ENCODE assay signal across 8 mouse cellular contexts in the genomic region with DNA sequence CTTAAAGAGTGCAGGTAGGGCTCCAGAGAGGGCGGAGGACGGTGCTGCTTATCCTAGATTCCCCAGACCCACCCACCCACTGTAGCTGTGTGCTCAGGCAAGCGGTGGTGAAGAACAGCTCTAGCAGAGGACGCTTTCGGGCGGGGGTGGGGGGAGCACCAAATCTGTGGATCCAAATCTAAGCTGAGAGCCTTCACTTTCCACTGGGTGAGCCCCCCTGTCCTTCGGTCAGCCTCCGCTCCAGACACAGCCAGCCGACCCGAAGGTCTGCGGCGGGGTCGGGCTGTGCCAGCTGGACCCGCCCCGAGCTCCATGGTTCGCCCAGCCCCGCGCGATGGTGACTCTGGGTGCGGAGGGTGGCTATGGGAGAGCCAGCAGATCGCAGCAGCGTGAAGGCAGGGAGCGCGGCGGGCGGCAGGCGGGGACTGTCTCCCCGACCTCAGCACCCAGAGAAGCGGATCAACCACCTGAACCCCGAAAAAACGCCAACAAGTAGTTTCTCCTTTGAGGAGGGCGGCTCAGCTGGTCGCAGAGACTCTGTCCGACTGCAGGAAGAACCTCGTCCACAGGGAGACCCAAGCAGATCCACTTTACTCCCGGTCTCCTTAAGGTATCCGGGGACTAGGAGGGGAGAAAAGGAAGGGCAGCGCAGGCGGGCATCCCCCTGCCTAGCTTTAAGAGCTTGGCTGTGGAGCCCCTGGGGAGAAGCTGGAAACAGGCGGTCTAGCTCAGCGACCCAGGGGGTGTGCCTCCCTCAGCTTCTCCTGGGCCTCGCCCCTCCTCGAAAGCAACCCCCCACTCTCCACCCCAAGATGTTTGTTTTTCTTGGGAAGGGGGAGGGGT. TPM values are rescaled to one million over a fixed set of nuclear protein-coding genes. Genes with fewer than 3 reads are reported as not detected.
DNase-seq lines count a peak whose midpoint lies in the region; ATAC-seq and TF ChIP-seq lines count a peak whose summit lies in the region.

No protein-coding gene starts in this region.

- peaks cover 9% of the 10 kb centered on the region for H3K27me3 ChIP-seq in ES-Bruce4 (ENCODE audit: control insufficient read depth, insufficient read depth, low read length, poor library complexity, severe bottlenecking)
- H3K27me3 ChIP-seq in embryonic facial prominence, embryonic 14.5 days (replicated peaks; ENCODE audit: control insufficient read depth, insufficient read depth, low read length) = peaks cover 43% of the 10 kb centered on the region
- no peaks in the 10 kb centered on the region for H3K27me3 ChIP-seq in hindbrain, postnatal 0 days (ENCODE audit: insufficient read depth, low read length)
- H3K27me3 ChIP-seq in limb, embryonic 15.5 days = peaks cover 61% of the 10 kb centered on the region
- peaks cover 36% of the 10 kb centered on the region for H3K27me3 ChIP-seq in neural tube, embryonic 12.5 days (replicated peaks)

- TF ChIP-seq CTCF in ES-Bruce4 (IDR thresholded peaks at IDR 0.05; ENCODE audit: low read depth, low read length) = no peak
- peak; percentile 2; the same call in 1 of the 2 replicates for TF ChIP-seq CTCF in hindbrain, postnatal 0 days (IDR thresholded peaks at IDR 0.05; ENCODE audit: low read depth)

- 0 out of 2 replicates have a peak, but pooled peaks have one; percentile 41 for ATAC-seq in cerebellum, adult (ENCODE audit: insufficient number of reproducible peaks, low FRiP score, low TSS enrichment)
- peak; percentile 70 for ATAC-seq in embryonic facial prominence, embryonic 14.5 days (ENCODE audit: low read depth)
- peak; percentile 81 for ATAC-seq in hindbrain, postnatal 0 days
- no peak for ATAC-seq in limb, embryonic 15.5 days (ENCODE audit: insufficient number of reproducible peaks, low FRiP score, low TSS enrichment, low read depth)
- peak; percentile 80 for ATAC-seq in neural tube, embryonic 12.5 days (ENCODE audit: low FRiP score, low read depth)

- H3K27ac ChIP-seq in ES-Bruce4 (ENCODE audit: insufficient read depth, low read length) = no peak overlapping the region
- H3K27ac ChIP-seq in embryonic facial prominence, embryonic 14.5 days (replicated peaks; ENCODE audit: low read depth, low read length) = no peak overlapping the region
- H3K27ac ChIP-seq in hindbrain, postnatal 0 days = peak overlapping the region; percentile 41
- H3K27ac ChIP-seq in limb, embryonic 15.5 days = no peak overlapping the region
- no peak overlapping the region for H3K27ac ChIP-seq in neural tube, embryonic 12.5 days

- no peaks in the 10 kb centered on the region for H3K9me3 ChIP-seq in ES-Bruce4 (replicated peaks; ENCODE audit: control insufficient read depth, insufficient read depth, low read length, poor library complexity, severe bottlenecking)
- no peaks in the 10 kb centered on the region for H3K9me3 ChIP-seq in embryonic facial prominence, embryonic 14.5 days (ENCODE audit: control insufficient read depth, low read length)
- no peaks in the 10 kb centered on the region for H3K9me3 ChIP-seq in hindbrain, postnatal 0 days (ENCODE audit: low read length)
- H3K9me3 ChIP-seq in limb, embryonic 15.5 days = no peaks in the 10 kb centered on the region
- no peaks in the 10 kb centered on the region for H3K9me3 ChIP-seq in neural tube, embryonic 12.5 days

- H3K4me1 ChIP-seq in ES-Bruce4 (ENCODE audit: control insufficient read depth, insufficient read depth, low read length) = no peaks in the 10 kb centered on the region
- H3K4me1 ChIP-seq in embryonic facial prominence, embryonic 14.5 days (ENCODE audit: control insufficient read depth, insufficient read depth, low read length) = peaks cover 9% of the 10 kb centered on the region; the same call in 1 of the 2 replicates
- peaks cover 5% of the 10 kb centered on the region; the same call in 1 of the 2 replicates for H3K4me1 ChIP-seq in hindbrain, postnatal 0 days (ENCODE audit: insufficient read depth, low read length)
- H3K4me1 ChIP-seq in limb, embryonic 15.5 days = peaks cover 23% of the 10 kb centered on the region
- H3K4me1 ChIP-seq in neural tube, embryonic 12.5 days = peaks cover 18% of the 10 kb centered on the region

- H3K36me3 ChIP-seq in ES-Bruce4 (ENCODE audit: control insufficient read depth, insufficient read depth, low read length, poor library complexity, severe bottlenecking) = no peaks in the 10 kb centered on the region
- H3K36me3 ChIP-seq in embryonic facial prominence, embryonic 14.5 days (ENCODE audit: control insufficient read depth, insufficient read depth, low read length) = no peaks in the 10 kb centered on the region
- H3K36me3 ChIP-seq in hindbrain, postnatal 0 days (ENCODE audit: insufficient read depth, low read length) = no peaks in the 10 kb centered on the region
- no peaks in the 10 kb centered on the region for H3K36me3 ChIP-seq in limb, embryonic 15.5 days
- no peaks in the 10 kb centered on the region for H3K36me3 ChIP-seq in neural tube, embryonic 12.5 days

- H3K4me3 ChIP-seq in ES-Bruce4 (ENCODE audit: low read depth, low read length) = peak overlapping the region; percentile 55
- H3K4me3 ChIP-seq in embryonic facial prominence, embryonic 14.5 days (ENCODE audit: low read depth, low read length) = peak overlapping the region; percentile 52
- peak overlapping the region; percentile 65 for H3K4me3 ChIP-seq in hindbrain, postnatal 0 days (ENCODE audit: low read length)
- H3K4me3 ChIP-seq in limb, embryonic 15.5 days = peak overlapping the region; percentile 44
- peak overlapping the region; percentile 49 for H3K4me3 ChIP-seq in neural tube, embryonic 12.5 days

- under 1% methylated on average over 29 of the region's 43 CpGs for WGBS in embryonic facial prominence, embryonic 14.5 days
- 1% methylated on average over 43 of the region's 43 CpGs for WGBS in hindbrain, postnatal 0 days
- WGBS in limb, embryonic 15.5 days = under 1% methylated on average over 43 of the region's 43 CpGs
- 2% methylated on average over 43 of the region's 43 CpGs for WGBS in neural tube, embryonic 12.5 days

- no peak for TF ChIP-seq EP300 in ES-Bruce4 (IDR thresholded peaks at IDR 0.05; ENCODE audit: insufficient read depth, low read depth, low read length)

- H3K9ac ChIP-seq in ES-Bruce4 (ENCODE audit: low read depth, poor library complexity, severe bottlenecking) = peak overlapping the region; percentile 36
- H3K9ac ChIP-seq in embryonic facial prominence, embryonic 14.5 days (ENCODE audit: low read depth, low read length) = peak overlapping the region; percentile 64
- H3K9ac ChIP-seq in hindbrain, postnatal 0 days (replicated peaks; ENCODE audit: low read length) = peak overlapping the region; percentile 67
- peak overlapping the region; percentile 21; the same call in 1 of the 2 replicates for H3K9ac ChIP-seq in limb, embryonic 15.5 days
- peak overlapping the region; percentile 55 for H3K9ac ChIP-seq in neural tube, embryonic 12.5 days

- no peak for DNase-seq in cerebellum, adult 8-10 months
- peak; percentile 25 for DNase-seq in embryonic facial prominence, embryonic 14.5 days (ENCODE audit: low spot score)
- DNase-seq in hindbrain, postnatal 0 days (ENCODE audit: low spot score) = peak; percentile 44
- DNase-seq in thymus, adult 18-20 months = no peak

- TF ChIP-seq POLR2A in ES-Bruce4 (IDR thresholded peaks at IDR 0.05; ENCODE audit: insufficient read depth, low read length) = no peak

- peak overlapping the region; percentile 96 for H3K4me2 ChIP-seq in embryonic facial prominence, embryonic 14.5 days (ENCODE audit: low read depth, low read length)
- H3K4me2 ChIP-seq in hindbrain, postnatal 0 days (ENCODE audit: low read depth, low read length) = peak overlapping the region; percentile 96
- H3K4me2 ChIP-seq in limb, embryonic 15.5 days = peak overlapping the region; percentile 90
- H3K4me2 ChIP-seq in neural tube, embryonic 12.5 days (replicated peaks) = peak overlapping the region; percentile 87

RNA-seq across cellular contexts. Expression of a gene that starts 0.8 kb away (rescaled TPM):
- polyA plus RNA-seq in ES-Bruce4 (2011; ENCODE audit: insufficient read depth, insufficient read length, low read depth, missing spikeins) = 0.12 TPM in 1 of 2 replicates, not detected in the other
- polyA plus RNA-seq in embryonic facial prominence, embryonic 14.5 days (2014; fragmentation: Nextera tagmentation; extraction: Ambion mirVana) = 1.1 and 1.3 TPM in 2 replicates
- total RNA-seq in hindbrain, postnatal 0 days (2014; rRNA removed) = 11.6 and 11.9 TPM in 2 replicates
- polyA plus RNA-seq in hindbrain, postnatal 0 days (2015; fragmentation: Nextera tagmentation; extraction: Ambion mirVana) = 4.6 and 5.2 TPM in 2 replicates
- polyA plus RNA-seq in limb, embryonic 15.5 days (2015; fragmentation: Nextera tagmentation; extraction: Ambion mirVana) = 0.42 and 0.51 TPM in 2 replicates
- 1.9 and 2.2 TPM in 2 replicates for polyA plus RNA-seq in neural tube, embryonic 12.5 days (2016; fragmentation: Nextera tagmentation; extraction: Ambion mirVana)

Comparison
In these comparisons a context has a peak if more than half of its experiments do, and no peak if none do; other contexts are left out.
1. DNase-seq: peak in embryonic facial prominence, embryonic 14.5 days (single experiment) and hindbrain, postnatal 0 days (single experiment); none in cerebellum, adult 8-10 months (single experiment) and thymus, adult 18-20 months (0 of 2).
2. Peak in every context shown above with its lines, with median percentiles within 50 percentile points of each other: H3K4me3 ChIP-seq, H3K9ac ChIP-seq and H3K4me2 ChIP-seq.